Mouse (Mus musculus) right cerebral cortex, postnatal 14 days (tissue): ENCODE results near the gene 4931428F04Rik.

Experiments used
- DNase-seq: peaks from one replicate; pipeline ENCODE4 v3.0.0; 2022

Gene 4931428F04Rik

DNA sequence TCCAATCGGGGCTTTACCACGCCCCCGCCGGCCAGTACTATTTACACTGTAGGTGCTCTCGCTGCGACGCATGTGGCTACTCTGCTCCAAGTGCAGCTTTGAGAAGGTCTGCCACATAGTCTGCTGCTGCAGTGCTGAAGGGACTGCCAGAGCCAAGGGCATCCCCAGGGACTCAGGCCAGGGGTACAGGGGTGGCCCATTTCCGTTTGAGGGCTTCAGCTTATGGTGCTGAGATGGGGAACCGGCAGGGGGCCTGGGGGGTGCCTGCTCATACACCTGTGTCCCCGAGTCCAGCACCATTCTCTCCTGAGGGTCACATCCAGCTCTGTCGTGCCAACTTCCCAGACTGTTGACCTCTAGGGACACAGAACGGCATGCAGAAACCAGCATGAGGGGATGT lies 4.2 kb downstream of the 4931428F04Rik start:
- DNase-seq = peak; percentile 4

DNA sequence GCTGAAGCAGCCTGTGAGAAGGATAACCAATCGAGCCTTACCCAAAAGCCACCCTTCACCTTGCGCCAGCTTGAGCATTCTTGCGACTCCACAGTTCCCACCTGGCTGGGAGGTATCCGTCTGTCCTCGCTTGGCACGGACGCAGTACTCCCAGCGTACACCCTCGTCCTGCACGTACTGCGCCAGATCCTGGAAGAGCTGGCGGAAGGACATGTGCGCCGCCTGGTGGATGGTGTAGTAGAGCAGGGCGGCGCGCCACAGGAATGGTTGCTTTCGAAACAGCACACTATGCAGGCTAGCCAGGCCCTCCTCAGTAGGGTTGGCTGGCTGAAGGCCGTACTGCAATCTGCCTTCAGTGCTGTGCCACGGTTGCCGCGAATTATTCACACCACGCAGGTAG lies 6.6 kb downstream of the 4931428F04Rik start:
- DNase-seq = peak; percentile 49

DNA sequence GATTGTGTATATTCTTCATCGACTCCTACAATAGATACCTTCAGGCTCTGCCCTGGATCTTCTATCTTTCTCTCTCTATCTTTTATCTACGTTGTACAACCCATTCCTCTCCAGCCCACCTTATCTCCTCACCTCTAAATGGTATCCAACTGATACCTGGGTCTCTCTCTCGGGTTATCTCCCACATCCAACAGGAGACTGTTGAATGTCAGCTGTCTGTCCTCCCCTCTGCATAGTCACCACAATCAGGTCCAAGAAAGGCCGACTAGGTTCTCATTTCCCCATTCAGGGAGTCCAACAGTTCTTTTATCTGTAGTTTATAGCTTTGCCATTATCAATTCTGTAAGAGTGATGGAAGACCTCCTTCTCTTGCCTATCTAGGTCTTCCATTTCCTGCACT lies 7.4 kb downstream of the 4931428F04Rik start:
- no peak for DNase-seq

DNA sequence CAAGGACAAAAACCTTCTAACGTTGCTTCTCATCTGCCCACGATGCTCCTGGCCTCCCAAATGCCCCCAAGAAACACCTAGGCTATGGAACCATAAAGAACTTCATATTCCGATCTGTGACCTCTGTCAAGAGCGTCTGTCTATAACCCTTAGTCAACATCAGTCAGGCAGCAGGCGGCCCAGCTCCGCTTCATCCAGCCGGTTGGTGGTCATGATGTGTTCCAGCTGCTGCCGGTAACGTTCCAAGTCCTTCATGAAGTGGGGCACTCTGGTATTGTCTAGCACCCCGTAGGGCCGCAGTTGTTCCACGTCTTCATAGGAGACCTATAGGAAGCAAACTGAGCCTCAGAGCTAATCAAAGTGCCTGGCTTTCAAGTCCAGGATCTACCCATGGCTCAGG lies 7.8 kb downstream of the 4931428F04Rik start:
- peak; percentile 5 for DNase-seq

DNA sequence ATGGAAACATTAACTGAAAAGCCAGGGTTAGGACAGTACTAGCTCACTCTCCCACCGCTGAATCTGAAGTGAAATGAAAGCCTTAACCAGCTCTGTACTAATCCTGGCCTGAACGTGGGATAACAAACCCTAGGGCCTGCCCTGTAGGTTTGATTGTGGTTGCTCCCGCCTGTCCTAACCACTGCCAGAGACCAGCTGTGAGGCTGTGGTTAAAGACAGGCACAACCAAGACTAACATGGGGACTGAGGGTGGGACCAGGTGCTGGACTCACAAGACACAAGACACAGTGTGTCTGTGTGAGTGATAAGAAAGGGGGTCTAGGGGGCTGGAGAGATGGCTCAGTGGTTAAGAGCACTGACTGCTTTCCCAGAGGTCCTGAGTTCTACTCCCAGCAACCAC lies 9.1 kb downstream of the 4931428F04Rik start:
- peak; percentile 2 for DNase-seq

DNA sequence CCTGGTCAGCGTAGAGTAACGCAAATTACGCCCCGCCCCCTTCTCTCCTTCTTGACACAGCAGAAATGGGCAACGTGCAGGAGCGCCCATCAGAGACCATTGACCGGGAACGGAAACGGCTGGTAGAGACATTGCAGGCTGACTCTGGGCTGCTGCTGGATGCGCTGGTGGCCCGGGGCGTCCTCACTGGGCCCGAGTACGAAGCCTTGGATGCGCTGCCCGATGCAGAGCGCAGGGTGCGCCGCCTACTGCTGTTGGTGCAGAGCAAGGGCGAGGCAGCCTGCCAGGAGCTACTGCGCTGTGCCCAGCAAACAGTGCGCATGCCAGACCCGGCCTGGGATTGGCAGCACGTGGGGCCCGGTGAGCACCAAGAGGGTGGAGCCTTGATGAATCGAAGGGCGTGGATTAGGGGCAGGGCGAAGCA lies 10.7 kb downstream of the 4931428F04Rik start:
- peak; percentile 81 for DNase-seq

DNA sequence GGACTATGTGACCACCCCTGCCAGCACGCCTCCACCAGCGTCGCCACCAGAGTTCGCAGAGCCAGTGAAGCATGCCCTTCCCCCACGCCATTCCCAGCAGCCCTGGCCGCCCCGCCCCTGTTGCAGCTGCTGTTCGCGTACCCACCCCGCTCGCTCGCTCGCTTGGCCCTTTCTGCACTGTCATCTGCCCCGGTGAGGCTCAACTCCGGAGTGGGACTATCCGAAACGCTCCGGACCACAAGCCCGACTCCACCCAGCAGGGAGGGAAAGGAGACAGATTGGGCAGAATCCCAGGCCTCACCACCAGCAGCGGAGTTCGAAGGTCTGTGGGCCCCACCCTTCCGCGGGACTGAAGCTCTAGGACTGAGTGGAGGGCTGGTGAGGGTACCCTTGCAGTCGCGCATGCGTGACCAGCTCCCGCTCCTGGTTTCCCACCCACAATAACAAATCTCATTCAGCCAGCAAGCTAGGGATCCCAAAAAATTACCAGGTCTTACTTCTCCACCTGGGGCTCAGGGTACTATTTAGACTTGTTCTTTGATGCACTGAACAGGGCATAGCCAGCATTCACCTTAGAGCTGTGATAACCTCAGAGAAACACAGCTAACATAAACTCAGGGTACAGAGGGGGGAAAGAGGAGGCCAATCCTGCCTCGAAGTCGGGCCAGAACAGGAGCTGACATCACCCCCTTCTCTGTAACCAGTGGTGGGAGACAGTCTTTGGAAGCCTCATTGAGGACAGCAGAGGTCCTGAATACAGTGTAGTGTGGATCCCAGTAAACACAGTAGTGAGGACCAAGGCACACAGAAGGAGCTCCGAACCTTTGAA lies 13.2 kb downstream of the 4931428F04Rik start:
- DNase-seq = peak; percentile 67

DNA sequence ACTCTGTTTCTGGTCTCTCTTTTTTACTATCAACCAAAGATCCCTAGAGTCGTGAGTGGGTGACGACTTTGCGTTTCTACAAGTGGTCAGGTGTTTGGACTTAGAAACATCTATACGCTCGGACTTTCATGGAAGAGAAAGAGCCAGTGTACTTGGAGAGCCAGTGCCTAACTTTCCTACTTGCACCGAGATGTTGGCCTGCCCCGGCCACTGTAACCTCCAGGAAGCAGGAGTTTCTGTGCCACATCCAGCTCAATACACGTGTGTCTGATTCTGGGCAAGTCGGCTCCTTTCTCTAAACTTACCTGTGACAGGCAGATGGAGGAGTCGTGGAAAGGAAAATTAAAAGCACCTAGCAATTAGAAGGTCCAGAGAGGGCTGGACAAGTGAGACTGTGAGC lies 13.8 kb downstream of the 4931428F04Rik start, which contains the start of gene Nol3:
Nol3 (plus strand) TSS at position 301 of the 400 bp plus-strand sequence.
- DNase-seq = no peak

DNA sequence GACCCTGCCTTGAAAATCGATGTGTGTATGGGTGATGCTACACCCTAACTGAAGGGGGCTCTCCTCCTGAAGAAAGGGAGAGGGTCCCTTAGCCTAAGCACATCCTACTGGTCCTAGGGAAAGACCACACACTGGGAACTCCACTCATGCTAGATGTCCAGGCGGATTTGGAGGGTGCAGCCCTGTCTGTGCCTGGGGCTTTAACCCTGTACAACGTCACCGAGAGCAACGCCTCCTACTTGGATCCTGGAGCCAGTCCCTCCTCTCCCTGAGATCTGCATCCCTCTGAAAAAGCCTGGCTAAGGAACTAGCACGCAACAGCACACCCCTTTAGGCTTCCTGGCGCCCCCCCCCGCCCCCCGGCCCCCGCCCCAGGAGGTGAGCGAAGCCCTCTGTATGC lies 14.3 kb downstream of the 4931428F04Rik start:
- peak; percentile 6 for DNase-seq

DNA sequence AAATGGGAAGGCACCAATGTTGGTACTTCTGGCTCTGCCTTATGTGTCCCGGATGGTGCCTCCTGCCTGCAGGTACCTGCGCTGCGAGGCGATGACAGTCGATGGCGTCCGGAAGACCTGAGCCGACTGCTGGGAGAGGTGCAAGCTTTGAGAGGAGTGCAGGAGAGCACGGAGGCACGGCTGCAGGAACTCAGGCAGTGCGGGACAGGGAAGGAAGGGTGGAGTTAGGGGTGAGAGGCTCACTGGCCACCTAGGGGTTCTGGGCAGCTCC lies 18.8 kb downstream of the 4931428F04Rik start:
- DNase-seq = peak; percentile 2

DNA sequence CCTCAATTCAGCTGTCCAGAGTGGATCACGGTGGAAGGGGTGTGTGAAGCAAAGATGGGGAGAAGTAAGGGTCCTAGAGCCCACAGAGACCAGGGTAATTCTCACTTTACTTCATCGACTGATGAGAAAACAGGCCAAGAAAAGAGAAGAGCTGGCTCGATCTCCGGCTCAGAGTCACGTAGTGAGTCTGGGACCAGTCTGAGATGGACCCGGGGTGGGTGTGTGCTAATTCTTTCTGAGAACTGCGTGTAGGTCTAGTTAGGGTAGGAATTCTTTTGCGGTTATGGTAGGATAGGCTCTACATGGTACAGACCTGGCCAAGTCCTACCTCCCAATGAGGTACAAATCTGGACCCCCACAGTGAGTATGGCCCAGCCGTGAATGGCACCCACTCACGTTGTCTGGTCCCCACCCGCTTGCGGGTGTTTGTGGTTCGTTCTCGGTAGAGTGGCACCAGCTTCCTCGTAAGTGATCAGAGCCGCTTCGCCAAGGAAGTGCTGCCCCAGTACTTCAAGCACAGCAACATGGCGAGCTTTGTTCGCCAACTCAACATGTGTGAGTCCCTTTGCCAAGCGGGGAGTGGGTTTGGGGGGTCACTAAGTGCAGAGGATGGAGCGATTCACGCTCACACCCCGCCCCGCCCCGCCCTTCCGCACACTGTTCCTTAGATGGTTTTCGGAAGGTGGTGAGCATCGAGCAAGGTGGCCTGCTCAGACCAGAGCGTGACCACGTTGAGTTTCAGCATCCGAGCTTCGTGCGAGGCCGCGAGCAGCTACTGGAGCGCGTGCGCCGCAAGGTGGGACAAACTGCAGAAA lies 19.4 kb downstream of the 4931428F04Rik start:
- DNase-seq = peak; percentile 5

DNA sequence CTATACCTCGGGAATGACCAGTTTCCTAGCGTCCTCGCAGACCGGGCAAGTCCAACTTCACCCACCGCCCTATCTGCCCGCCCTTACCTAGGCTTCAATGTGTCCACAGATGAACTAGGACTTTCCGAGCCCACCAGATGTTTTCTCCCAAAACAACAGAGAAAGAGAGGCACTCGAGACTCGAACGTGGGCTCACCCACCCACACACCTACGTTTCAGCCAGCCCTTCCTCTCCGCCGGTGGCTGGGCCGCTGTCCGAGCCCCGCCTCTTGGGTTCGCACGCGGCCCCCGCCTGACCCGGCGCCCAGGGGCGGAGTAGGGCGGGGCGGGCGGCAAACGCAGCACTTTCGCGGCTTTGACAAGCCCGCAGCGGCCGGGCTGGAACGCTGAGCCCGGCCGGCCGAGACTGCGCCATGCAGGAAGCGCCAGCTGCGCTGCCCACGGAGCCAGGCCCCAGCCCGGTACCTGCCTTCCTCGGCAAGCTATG lies 20.2 kb downstream of the 4931428F04Rik start, which contains the start of gene Hsf4:
Hsf4 (plus strand) TSS at position 341 of the 487 bp plus-strand sequence.
- peak; percentile 19 for DNase-seq

DNA sequence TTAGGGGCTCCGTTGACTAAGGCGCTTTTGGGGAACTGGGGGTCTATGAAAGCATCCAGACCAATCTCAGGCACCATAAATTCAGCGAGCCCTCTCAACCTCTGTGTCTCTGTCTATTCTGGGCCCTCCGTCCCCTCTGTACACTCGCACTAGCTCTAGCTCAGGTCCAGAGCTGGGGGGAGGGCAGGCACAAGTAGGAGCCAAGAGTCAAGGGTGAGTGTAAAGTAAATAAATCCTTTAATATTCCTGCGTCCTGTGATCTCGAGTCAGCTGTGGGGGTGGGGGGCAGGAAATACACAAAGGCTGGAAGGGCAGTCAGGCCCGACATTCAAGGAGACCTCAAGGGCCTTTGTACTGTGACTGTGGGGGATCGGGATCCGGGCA lies 20.6 kb downstream of the 4931428F04Rik start:
- no peak for DNase-seq

DNA sequence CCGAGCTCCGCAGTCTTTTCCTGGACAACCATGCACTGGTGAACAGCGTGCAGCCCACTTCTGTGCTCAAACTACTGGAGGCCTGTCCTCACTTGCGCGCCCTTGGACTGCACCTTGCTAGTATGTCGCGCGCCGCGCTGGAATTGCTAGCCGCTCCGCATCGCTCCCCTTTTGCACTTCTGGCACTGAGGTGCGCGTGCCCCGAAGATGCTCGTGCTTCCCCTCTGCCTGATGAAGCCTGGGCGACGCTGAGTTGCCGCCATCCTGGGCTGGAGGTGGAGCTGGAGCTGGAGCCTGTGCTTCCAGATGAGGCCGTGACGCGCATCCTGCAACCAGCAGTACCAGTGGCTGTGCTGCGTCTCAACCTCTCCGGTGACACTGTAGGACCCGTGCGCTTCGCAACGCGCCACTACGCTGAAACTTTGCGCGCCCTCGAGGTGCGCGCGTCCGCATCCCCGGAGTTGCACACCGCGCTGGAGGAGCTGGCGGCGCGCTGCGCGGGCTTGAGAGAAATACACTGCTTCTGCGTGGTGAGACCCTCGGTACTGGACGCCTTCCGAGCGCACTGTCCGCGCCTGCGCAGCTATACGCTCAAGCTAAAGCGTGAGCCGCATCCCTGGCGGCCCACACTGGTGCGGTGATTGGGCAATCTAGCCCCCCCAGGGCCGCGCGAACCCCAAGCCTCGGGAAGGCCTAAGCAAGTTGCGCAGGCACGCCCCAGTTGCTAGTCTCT lies 21.2 kb downstream of the 4931428F04Rik start:
- DNase-seq = peak; percentile 84

DNA sequence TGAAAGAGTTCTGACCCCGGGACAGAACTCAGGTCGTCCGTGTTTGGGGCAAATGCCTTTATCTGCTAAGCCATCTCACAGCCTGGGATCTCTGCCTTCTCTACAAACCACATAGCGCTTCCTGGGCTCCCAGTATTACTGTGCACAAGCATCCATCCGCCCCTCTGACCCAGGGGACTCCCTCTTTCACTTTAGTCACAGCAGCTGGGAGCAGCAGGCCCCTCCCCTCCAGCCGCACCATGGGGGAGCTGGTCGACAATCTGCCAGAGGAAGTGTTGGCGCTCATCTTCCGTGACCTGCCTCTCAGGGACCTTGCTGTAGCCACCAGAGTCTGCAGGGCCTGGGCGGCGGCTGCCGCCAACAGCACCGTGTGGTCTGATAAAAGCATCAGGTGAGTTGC lies 22.9 kb downstream of the 4931428F04Rik start:
- DNase-seq = no peak

DNA sequence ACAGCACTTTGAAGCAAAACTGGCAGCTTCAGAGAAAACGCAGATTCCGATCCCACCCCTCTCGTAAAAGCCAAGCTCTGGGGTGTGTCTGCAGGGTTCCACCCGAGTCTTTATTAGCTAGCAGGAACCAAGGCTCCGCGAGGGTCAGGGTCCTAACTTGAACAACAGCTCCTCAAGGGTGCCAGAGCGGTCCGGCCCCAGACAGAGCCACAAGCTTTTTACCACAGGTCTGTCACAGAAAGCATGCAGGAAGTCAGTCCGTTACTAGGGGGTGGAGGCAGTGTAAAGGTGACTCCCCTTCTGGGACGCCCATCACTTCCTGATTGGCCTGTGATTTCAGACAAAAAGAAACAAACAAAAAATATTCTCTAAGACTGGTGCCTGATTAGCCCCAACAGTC lies 24.5 kb downstream of the 4931428F04Rik start:
- DNase-seq = no peak

DNA sequence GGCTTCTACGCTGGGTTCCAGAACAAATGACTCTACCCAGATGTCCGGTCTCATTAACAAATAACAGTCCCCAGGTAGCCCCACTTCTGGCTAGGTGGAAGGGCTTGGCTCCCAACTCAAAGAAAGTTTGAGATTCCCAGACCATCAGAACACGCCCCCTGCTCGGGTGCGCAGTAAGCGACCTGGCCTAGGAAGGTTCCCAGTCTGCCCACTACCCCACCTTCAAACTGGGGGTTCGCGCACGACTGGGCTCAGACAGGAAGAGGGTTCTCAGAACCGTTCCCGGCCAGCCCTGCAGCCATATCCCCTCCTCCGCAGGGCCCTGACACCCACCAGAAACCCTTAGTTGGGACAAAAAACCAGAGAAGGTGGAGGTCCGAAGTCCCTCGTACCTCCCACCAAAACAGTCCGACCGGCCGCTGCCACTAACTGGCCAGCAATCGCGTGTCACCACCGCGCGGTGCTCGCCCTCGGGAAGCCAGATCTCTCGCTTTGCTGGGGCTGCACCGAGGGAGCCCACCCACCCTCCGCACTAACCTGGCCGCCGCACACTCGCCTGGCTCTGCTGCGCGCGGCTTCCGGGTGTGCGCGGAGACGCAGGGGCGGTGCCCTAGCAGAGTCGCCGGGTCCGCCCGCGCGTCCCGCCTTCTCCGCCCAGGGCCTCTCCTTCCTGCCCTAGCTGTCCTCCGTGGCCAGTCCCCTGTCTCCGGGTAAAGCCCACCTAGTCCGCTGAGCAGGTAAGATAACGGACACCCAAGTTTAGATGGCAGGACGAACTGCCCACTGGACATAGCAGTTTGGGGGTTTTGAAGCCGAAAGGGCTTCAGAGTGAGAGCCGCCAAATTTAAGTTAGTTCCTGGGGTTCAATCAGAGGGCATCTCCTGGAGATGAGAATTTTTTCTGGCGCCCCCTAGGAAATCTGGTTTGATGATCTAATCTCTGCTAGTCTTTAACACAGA lies 25.4 kb downstream of the 4931428F04Rik start, which contains the start of the genes Tradd and Fbxl8:
Tradd (minus strand) TSS at position 586 of the 959 bp plus-strand sequence.
Fbxl8 (plus strand) TSS at position 625 of the 959 bp plus-strand sequence.
- peak; percentile 35 for DNase-seq

DNA sequence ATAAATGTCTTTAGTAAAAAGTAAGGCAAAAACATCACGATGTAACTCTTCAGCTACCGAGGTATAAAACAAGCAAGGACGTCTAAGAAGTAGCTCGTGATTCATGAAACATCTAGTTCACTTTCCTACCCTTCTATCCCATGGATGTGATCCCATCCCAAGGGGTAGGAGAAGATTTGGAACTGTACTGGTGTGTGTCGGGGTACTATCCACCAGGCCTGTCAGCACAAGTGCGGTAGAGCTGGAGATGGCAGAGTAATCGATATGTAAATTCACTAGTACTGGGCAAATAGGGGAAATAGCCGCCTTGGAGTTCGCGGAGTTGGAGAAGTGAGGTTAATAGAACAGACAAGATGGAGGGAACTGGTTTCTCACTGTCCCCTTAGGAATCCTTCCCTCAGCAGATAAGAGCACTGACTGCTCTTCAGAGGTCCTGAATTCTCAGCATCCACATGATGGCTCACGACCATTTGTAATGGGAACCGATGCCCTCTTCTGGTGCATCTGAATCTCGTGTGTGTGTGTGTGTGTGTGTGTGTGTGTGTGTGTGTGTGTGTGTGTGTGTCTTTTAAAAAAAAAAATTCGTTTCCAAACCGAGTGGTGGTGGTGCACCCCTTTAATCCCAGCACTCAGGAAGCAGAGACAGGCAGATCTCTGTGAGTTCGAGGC lies 26.3 kb downstream of the 4931428F04Rik start:
- no peak for DNase-seq

DNA sequence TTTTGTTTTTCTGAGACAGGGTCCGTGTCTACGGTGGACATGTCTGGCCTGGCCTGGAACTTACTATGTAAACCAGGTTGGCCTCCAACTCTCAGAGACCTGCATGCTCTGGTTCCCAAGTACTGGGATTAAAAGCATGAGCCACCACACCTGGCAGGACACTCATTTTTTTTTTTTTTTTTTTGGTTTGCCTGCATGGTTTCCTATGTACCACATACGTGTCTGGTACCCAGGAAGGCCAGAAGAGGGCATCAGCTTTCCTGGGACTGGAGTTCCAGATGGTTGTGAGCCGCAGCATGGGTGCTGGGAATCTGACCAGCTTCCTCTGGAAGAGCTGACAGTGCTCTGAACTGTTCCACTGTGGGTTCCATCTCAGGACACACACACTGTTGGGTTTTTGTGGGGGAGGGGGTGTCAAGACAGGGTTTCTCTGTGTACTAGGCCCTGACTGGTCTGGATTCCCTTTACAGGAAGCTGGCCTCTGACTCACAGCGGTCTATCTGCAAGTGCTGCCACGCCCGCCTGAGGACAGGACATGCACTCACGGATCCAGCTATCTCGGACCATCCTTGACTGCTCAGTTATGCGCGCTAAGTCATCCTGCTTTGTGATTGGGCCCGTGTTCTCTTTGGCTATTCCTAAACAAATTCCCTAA lies 28.2 kb downstream of the 4931428F04Rik start:
- no peak for DNase-seq

DNA sequence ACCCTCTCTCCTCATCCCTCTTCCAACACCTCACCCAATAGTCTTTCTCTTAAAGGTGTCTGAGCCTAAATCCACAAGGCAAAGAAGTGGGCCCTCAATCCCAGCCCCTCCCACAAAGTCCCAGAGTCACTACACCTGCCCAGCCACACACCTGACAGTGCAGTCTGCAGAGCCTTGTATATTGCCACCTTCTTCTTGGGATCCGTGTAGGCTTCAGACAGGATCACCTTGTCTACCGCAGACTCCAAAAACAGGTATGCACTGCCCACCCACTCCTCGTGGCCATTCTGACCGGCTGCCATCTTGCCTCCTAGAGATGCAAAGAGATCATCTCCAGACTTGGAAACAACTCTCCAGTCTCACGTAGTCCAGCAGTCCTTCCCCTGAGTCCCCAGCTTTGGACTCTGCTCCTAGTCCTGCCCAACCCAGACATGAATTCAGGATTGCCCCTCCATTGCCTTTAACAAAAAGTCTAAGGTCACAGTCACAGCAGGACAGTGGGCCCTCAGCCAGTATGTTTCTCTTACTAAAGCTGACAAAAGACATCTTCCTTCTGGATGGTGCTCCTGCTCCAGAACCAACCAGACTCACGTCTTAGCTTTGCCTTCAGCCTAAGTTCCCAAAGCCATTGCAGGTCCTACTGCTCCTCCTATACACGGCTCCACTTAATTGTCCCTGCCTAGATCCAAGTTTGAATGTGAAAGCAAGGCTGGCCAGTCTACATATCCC lies 29.1 kb downstream of the 4931428F04Rik start:
- no peak for DNase-seq
